Mouse (Mus musculus) bone marrow, adult 2 months (tissue): ENCODE data around the gene Cenpx.
A peak's percentile ranks its signal among the peaks of the same experiment; 100 is the strongest.

Experiments
- CTCF ChIP-seq: fragments of 200-500 bp; IDR thresholded peaks from 2 replicates; pipeline ENCODE4 v1.5.1; 2011; ENCODE audit warnings: low read length, control low read depth; ENCODE audit not compliant: control insufficient read depth, insufficient read depth
- POLR2A ChIP-seq: fragments of 200-500 bp; IDR thresholded peaks from 2 replicates; pipeline ENCODE4 v1.6.1; 2011; ENCODE audit warnings: low read depth, mild to moderate bottlenecking, control low read depth, low read length, borderline replicate concordance; ENCODE audit not compliant: control insufficient read depth

DNA sequence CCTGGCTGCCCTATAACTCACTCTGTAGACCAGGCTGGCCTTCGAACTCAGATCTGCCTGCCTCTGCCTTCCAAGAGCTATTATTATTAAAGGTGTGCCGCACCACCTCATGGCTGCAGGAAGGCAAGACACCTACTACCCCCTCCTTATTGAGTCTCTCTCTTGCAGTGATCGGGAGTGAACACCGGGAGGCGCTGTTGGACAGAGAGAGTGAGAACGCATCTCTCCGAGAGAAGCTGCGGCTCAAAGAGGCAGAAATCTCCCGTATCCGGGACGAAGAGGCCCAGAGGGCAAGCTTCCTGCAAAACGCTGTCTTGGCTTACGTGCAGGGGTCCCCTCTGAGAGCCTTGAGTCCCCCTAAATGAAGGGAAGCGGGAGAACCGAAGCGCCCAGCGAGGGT, 6.9 kb upstream of the Cenpx start:
- no peak for TF ChIP-seq POLR2A
- TF ChIP-seq CTCF = peak; percentile 97
